Mouse (Mus musculus): ENCODE measurements around the gene Zfp13. TPM values are rescaled to one million over a fixed set of nuclear protein-coding genes. Genes with fewer than 3 reads are reported as not detected.
"Not testable (repeated sequence)": the region's sequence is repeated elsewhere in the genome, so short reads cannot be mapped to it uniquely, and the experiment has no call there.

Gene Zfp13
- total RNA-seq, 2 experiments from 2014 or later, result 7.0 to 11.4 TPM

DNA sequence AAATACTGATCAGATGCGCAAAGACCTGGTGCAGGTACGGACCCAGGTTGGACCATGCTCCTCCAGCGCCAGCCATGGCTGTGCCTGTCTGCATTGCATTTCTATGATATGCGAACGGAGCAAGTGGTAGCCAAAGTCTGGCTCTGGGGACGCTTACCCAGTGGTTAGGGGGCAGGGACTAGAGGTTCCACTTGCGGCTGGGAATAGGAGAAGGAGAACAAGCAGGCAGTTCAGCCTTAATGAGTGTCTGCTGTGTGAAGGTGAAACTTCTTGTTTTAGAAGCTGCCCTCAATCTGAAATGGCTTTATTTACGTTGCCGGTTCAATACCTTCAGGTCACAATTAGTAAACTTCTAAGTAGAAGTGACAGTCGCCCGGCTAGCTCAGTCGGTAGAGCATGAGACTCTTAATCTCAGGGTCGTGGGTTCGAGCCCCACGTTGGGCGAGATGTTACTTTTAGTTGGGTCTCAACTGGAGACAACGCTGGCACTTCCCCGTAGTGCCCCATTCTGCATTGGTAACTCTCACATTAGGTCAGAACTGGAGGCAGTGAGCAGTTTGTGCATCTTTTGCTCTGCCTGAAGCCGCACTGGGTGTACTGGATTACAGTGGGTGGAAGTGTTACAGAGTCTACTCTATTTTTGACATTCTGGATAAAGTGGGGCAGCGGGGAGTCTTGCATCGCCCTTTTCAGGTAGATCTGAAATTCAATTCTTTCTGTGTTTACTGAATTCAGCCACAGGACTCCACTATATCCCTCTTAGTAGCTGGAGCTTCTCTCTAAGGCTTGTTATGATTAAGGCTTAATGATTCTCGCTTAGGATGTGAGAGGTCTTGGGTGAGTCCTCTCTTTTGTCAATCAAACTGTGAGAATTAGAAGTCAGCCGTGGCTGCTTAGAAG is 65.4 kb downstream of the Zfp13 start:
- not testable (repeated sequence) for DNase-seq

DNA sequence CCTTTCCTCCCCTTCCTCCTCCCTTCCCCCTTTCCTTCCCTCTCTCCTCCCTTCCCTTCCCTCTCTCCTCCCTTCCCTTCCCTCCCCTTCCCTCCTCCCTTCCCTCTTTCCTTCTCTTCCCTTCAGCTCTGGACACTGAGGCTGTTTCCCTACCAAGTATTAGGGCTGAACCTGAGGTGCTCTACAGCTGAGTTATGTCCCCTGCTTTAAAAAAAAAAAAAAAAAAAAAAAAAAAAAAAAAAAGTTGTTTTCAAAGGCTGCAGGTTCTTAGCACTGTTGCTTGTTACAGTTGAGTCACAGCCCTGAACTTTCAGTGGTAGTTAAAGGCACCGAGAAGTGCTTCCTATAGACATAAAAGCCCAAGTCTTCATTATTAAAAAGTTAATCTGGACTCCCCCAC is 67.9 kb downstream of the Zfp13 start:
- not testable (repeated sequence) for DNase-seq

Other genes with a start within 250 kb of the Zfp13 start
- not detected for gene Vmn2r116, start 214.9 kb downstream of the Zfp13 start, total RNA-seq (2021)
- gene Vmn2r117, start 119.8 kb downstream of the Zfp13 start, total RNA-seq (2021), result not detected
- 10 to 100 TPM; 10.3 to 12.1 TPM for gene Zfp213, start 35.2 kb downstream of the Zfp13 start, total RNA-seq (2021)
- gene Zscan10, start 1.4 kb upstream of the Zfp13 start, total RNA-seq (2021), result not detected
- gene Mmp25, start 45.8 kb upstream of the Zfp13 start, total RNA-seq (2021), result under 1 TPM; 0.20 TPM
- not detected for gene Bicdl2, start 61.0 kb upstream of the Zfp13 start, total RNA-seq (2021)
- 100 to 1,000 TPM; 125 to 143 TPM for gene Hcfc1r1, start 74.1 kb upstream of the Zfp13 start, total RNA-seq (2021)
- gene Thoc6, start 74.4 kb upstream of the Zfp13 start, total RNA-seq (2021), result 10 to 100 TPM; 28.6 to 30.3 TPM
- 100 to 1,000 TPM; 116 to 301 TPM for gene Tnfrsf12a, start 78.0 kb upstream of the Zfp13 start, total RNA-seq (2021)
- gene Cldn6, start 79.8 kb upstream of the Zfp13 start, total RNA-seq (2021), result not detected
- gene Cldn9, start 84.5 kb upstream of the Zfp13 start, total RNA-seq (2021), result not detected
- gene 1520401A03Rik, start 123.3 kb upstream of the Zfp13 start, total RNA-seq (2021), result 10 to 100 TPM in 1 of 2 experiments, 1 to 10 TPM in 1; 7.7 to 23.0 TPM
- gene Pkmyt1, start 126.8 kb upstream of the Zfp13 start, total RNA-seq (2021), result 1 to 10 TPM; 4.0 to 5.6 TPM
- 10 to 100 TPM in 1 of 2 experiments, 1 to 10 TPM in 1; 9.9 to 13.9 TPM for gene Paqr4, start 141.4 kb upstream of the Zfp13 start, total RNA-seq (2021)
- not detected for gene Kremen2, start 146.3 kb upstream of the Zfp13 start, total RNA-seq (2021)
- 10 to 100 TPM; 60.2 to 61.4 TPM for gene Flywch1, start 172.1 kb upstream of the Zfp13 start, total RNA-seq (2021)
- 1 to 10 TPM; 6.9 to 8.8 TPM for gene Flywch2, start 186.6 kb upstream of the Zfp13 start, total RNA-seq (2021)
- gene Srrm2, start 191.0 kb upstream of the Zfp13 start, total RNA-seq (2021), result 100 to 1,000 TPM; 435 to 589 TPM
- 100 to 1,000 TPM; 400 to 416 TPM for gene Elob, start 229.6 kb upstream of the Zfp13 start, total RNA-seq (2021)
- gene Prss33, start 236.6 kb upstream of the Zfp13 start, total RNA-seq (2021), result not detected
- gene Prss32, start 244.4 kb upstream of the Zfp13 start, total RNA-seq (2021), result not detected
- under 1 TPM; 0.36 to 0.89 TPM for gene Prss41, start 244.7 kb upstream of the Zfp13 start, total RNA-seq (2021)

Data from adrenal gland, postnatal 36 days (tissue).